Mouse (Mus musculus) hindbrain, embryonic 11.5 days (tissue): ENCODE results near the gene Arid5b. TPM values are rescaled to one million over a fixed set of nuclear protein-coding genes. Genes with fewer than 3 reads are reported as not detected.

Experiments
- ATAC-seq: fragments of 200-750 bp; cut with Nextera tagmentation; 2 replicates; pipeline ENCODE4 v1.8.0; 2017; ENCODE audit warnings: mild to moderate bottlenecking, moderate TSS enrichment, moderate library complexity; ENCODE audit not compliant: low FRiP score
- DNase-seq: peaks from one replicate; pipeline ENCODE4 v3.0.0-alpha.2; 2015; ENCODE audit warnings: low spot score
- H3K27ac ChIP-seq: fragments of 300-500 bp; sonication (generic); 2 replicates; pipeline ENCODE4 v1.5.1; 2014; ENCODE audit warnings: mild to moderate bottlenecking, low read depth, low read length
- H3K27me3 ChIP-seq: fragments of 300-500 bp; sonication (generic); 2 replicates; pipeline ENCODE4 v1.6.1; 2014; ENCODE audit warnings: mild to moderate bottlenecking, low read length, moderate library complexity, mixed read lengths; ENCODE audit not compliant: control insufficient read depth, insufficient read depth
- H3K36me3 ChIP-seq: fragments of 300-500 bp; sonication (generic); 2 replicates; pipeline ENCODE4 v1.6.1; 2014; ENCODE audit warnings: mild to moderate bottlenecking, low read length, moderate library complexity, mixed read lengths; ENCODE audit not compliant: control insufficient read depth, insufficient read depth
- H3K4me1 ChIP-seq: fragments of 300-500 bp; sonication (generic); replicated peaks from 2 replicates; pipeline ENCODE4 v1.6.1; 2014; ENCODE audit warnings: low read length, mixed read lengths; ENCODE audit not compliant: control insufficient read depth, insufficient read depth
- H3K4me2 ChIP-seq: fragments of 300-500 bp; sonication (generic); replicated peaks from 2 replicates; pipeline ENCODE4 v1.6.1; 2014; ENCODE audit warnings: mild to moderate bottlenecking, low read depth, low read length
- H3K4me3 ChIP-seq: fragments of 300-500 bp; sonication (generic); 2 replicates; pipeline ENCODE4 v1.5.1; 2014; ENCODE audit warnings: low read depth, low read length
- H3K9ac ChIP-seq: fragments of 300-500 bp; sonication (generic); 2 replicates; pipeline ENCODE4 v1.6.1; 2014; ENCODE audit warnings: low read depth, low read length
- H3K9me3 ChIP-seq: fragments of 300-500 bp; sonication (generic); 2 replicates; pipeline ENCODE4 v1.6.1; 2016; ENCODE audit warnings: low read length; ENCODE audit not compliant: control insufficient read depth
- WGBS: fragments of 180-500 bp; shearing (Covaris S2); extraction: QIAGEN DNeasy Blood & Tissue Kit; methylation state at CpG from one replicate; pipeline ENCODE4 v1.1.7; 2014; 5-methylcytosine and 5-hydroxymethylcytosine counted together
- polyA plus RNA-seq: library from polyadenylated mRNA; unstranded; fragments of >200 nt; fragmentation: Nextera tagmentation; extraction: Ambion mirVana; gene quantifications from 2 replicates; pipeline ENCODE4 v1.2.1, GENCODE M21; 2014

Gene Arid5b
- polyA plus RNA-seq, 1 experiment from 2014 or later = 23.3 TPM

DNA sequence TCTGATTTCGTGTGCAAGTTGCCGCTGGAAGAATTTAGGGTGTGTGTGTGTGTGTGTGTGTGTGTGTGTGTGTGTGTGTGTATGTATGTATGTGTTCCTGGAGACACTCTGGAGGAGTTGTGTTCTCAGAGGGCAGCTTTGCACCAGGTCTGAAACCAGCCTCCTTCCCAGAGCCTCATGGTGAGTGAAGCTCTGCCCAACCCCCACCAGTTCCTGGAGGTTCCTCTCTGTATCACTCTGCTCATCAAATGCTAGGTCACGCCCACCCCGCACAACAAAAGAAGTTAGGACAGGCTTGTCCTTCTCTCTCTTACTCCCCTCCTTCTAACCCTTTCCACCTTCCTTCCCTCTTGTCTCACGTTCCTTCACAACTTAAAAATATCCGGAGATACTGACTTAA, 234.6 kb downstream of the Arid5b start:
- Histone ChIP-seq H3K36me3 (no peaks in the 10 kb centered on the region), H3K27me3 (no peaks in the 10 kb centered on the region), H3K9ac (no peak overlapping the region), H3K4me2 (no peak overlapping the region), H3K27ac (no peak overlapping the region), H3K4me3 (no peak overlapping the region), H3K4me1 (no peaks in the 10 kb centered on the region), H3K9me3 (no peaks in the 10 kb centered on the region)
- peak; percentile 62; the same call in 1 of the 2 replicates for ATAC-seq
- peak; percentile 69 for DNase-seq
- 29% methylated on average over 6 of the region's 6 CpGs for WGBS
